Mouse (Mus musculus) ES-E14 (cell line): ENCODE results near the gene Itgb7. TPM values are rescaled to one million over a fixed set of nuclear protein-coding genes. Genes with fewer than 3 reads are reported as not detected.

Experiments used
- DNase-seq: peaks from one replicate; pipeline ENCODE4 v3.0.0-alpha.2; 2013; ENCODE audit warnings: low read depth, low spot score
- H3K27ac ChIP-seq: 2 replicates; pipeline ENCODE4 v1.5.1; 2012; ENCODE audit warnings: low read depth, mild to moderate bottlenecking, low read length, moderate library complexity, mixed read lengths; ENCODE audit not compliant: poor library complexity, insufficient read depth, severe bottlenecking
- H3K36me3 ChIP-seq: 2 replicates; pipeline ENCODE4 v1.6.1; 2012; ENCODE audit warnings: mild to moderate bottlenecking, low read length, moderate library complexity, mixed read lengths; ENCODE audit not compliant: control insufficient read depth, poor library complexity, insufficient read depth, severe bottlenecking
- H3K4me1 ChIP-seq, 2 experiments: fragments of 150-350 bp in 1 of 2; sonication (generic) in 1 of 2; 2 replicates each; pipeline ENCODE4 v1.6.1; 2012; ENCODE audit warnings: low read length in 2 of 2, mild to moderate bottlenecking in 1 of 2, mixed read lengths in 1 of 2; ENCODE audit not compliant: control insufficient read depth in 2 of 2, insufficient read depth in 2 of 2, poor library complexity in 1 of 2
- H3K4me3 ChIP-seq, 2 experiments: fragments of 150-350 bp in 1 of 2; sonication (generic) in 1 of 2; 2 replicates each; pipeline ENCODE4 v1.5.1; 2012; ENCODE audit warnings: low read length in 2 of 2, low read depth in 1 of 2, mild to moderate bottlenecking in 1 of 2, mixed read lengths in 1 of 2; ENCODE audit not compliant: insufficient read depth in 1 of 2, poor library complexity in 1 of 2, severe bottlenecking in 1 of 2
- H3K9ac ChIP-seq: 2 replicates; pipeline ENCODE4 v1.6.1; 2012; ENCODE audit warnings: low read depth, mild to moderate bottlenecking, low read length, mixed read lengths; ENCODE audit not compliant: poor library complexity, insufficient read depth, severe bottlenecking
- H3K9me3 ChIP-seq: fragments of 150-350 bp; sonication (generic); 2 replicates; pipeline ENCODE4 v1.6.1; 2012; ENCODE audit warnings: low read depth, mild to moderate bottlenecking, low read length; ENCODE audit not compliant: control insufficient read depth, insufficient read depth
- CHD2 ChIP-seq: IDR thresholded peaks from 2 replicates; pipeline ENCODE4 v1.6.1; 2014; ENCODE audit warnings: mild to moderate bottlenecking, low read depth, low read length, inconsistent platforms
- HCFC1 ChIP-seq: IDR thresholded peaks from 2 replicates; pipeline ENCODE4 v1.6.1; 2012; ENCODE audit warnings: low read length, inconsistent platforms, borderline replicate concordance; ENCODE audit not compliant: insufficient read depth
- MAFK ChIP-seq: IDR thresholded peaks from 2 replicates; pipeline ENCODE4 v1.6.1; 2014; ENCODE audit warnings: mild to moderate bottlenecking, low read depth, low read length, inconsistent platforms; ENCODE audit not compliant: insufficient read depth
- ZC3H11A ChIP-seq: IDR thresholded peaks from 2 replicates; pipeline ENCODE4 v1.6.1; 2012; ENCODE audit warnings: low read depth, mild to moderate bottlenecking, inconsistent platforms, low read length, borderline replicate concordance
- ZNF384 ChIP-seq: IDR thresholded peaks from 2 replicates; pipeline ENCODE4 v1.6.1; 2012; ENCODE audit warnings: low read depth, low read length, inconsistent platforms
- in situ Hi-C, 2 experiments: fragments of 600-800 bp; cut with MboI; formaldehyde crosslinking; loops; one replicate each; pipeline ENCODE4 v1.15.1; 2025; ENCODE audit warnings: low sequenced_read_pairs in 2 of 2, inconsistent platforms in 1 of 2; ENCODE audit not compliant: unreplicated experiment in 2 of 2
- total RNA-seq: library from RNA; depleted of rRNA; stranded (reverse); fragments of 300-350 nt; gene quantifications from 2 replicates; pipeline ENCODE4 v1.2.3, GENCODE M21; 2012

Itgb7 gene
- total RNA-seq, 1 experiment = 34.0 TPM

- H3K9ac ChIP-seq = no peak overlapping the region
- H3K4me3 ChIP-seq = no peak overlapping the region
- H3K27ac ChIP-seq = no peak overlapping the region
- no peak for DNase-seq
- H3K9me3 ChIP-seq = no peaks in the 10 kb centered on the region
- TF ChIP-seq CHD2 (no peak), MAFK (no peak), ZNF384 (no peak), HCFC1 (no peak), ZC3H11A (no peak)
- peaks cover 3 to 8% of the 10 kb centered on the region in 2 experiments; a peak in 3 of 4 replicates for H3K4me1 ChIP-seq
- H3K36me3 ChIP-seq = no peaks in the 10 kb centered on the region; the same call in 1 of the 2 replicates
- in situ Hi-C loops = no loop called here
These were observed 36.4 kb downstream of the Itgb7 start for GRCm38 (mm10) chr15:102195373-102195772.

DNA sequence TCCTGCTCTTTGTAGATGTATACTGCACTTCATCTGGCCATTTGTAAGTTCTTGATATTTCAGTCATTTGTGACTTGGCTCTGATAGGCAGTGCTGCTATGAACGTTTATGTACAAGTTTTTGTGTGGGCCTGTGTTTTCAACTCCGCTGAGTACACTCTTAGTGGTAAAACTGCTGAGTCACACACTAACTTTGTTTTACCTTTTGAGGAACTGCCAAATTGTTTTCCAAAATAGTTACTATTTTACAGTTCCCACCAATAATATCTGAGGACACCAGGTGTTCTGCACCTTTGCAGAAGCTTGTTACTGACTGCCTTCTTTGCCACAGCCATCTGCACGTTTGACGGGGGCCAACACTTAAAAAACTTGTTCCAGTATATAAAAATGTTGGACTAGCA lies 37.3 kb downstream of the Itgb7 start:
- peaks cover 4 to 14% of the 10 kb centered on the region in 2 experiments for H3K4me1 ChIP-seq
- no peak overlapping the region for H3K27ac ChIP-seq
- H3K9me3 ChIP-seq = no peaks in the 10 kb centered on the region
- no peak overlapping the region for H3K4me3 ChIP-seq
- DNase-seq = no peak
- H3K9ac ChIP-seq = no peak overlapping the region
- no peak for TF ChIP-seq HCFC1
- peak; percentile 43; the same call in 1 of the 2 replicates for TF ChIP-seq MAFK
- TF ChIP-seq ZC3H11A = no peak
- no peak for TF ChIP-seq CHD2
- TF ChIP-seq ZNF384 = no peak
- in situ Hi-C loops = no loop called here
- no peaks in the 10 kb centered on the region; the same call in 1 of the 2 replicates for H3K36me3 ChIP-seq

- no peaks in the 10 kb centered on the region for H3K9me3 ChIP-seq
- no peak overlapping the region for H3K4me3 ChIP-seq
- in situ Hi-C loops = no loop called here
- no peak for DNase-seq
- H3K27ac ChIP-seq = no peak overlapping the region
- no peak overlapping the region for H3K9ac ChIP-seq
- H3K4me1 ChIP-seq = peaks cover 7 to 21% of the 10 kb centered on the region in 2 experiments
- H3K36me3 ChIP-seq = no peaks in the 10 kb centered on the region
- TF ChIP-seq MAFK (no peak), CHD2 (no peak), ZNF384 (no peak), HCFC1 (no peak), ZC3H11A (no peak)
These were observed 38.1 kb downstream of the Itgb7 start for GRCm38 (mm10) chr15:102193652-102194051.

DNA sequence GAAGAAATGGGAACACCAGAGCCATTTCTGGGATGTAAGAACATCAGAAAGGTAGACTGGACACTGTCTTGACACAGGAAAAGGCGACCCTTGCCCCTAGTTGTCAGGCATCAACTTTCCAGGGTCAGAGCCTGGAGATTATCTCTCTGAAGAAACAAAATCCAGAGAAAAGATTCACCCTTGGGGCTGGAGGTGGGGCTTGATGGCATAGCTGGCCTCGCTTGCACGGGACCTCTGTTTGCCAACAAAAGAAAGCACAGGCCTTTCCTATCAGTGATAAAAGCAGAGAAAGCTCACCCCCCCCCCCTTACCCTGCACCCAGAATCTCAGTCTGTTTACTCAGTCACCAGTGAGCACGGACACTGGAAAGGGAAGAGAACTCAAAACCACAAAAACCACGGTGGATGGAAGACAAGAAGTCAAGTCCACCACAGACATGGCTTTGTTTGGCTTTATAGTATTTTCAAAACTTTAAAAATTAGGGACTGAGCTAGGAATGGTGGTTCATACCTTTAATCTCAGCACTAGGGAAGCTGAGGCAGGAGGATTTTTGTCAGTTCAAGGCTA lies 38.8 kb downstream of the Itgb7 start:
- Histone ChIP-seq H3K9me3 (no peaks in the 10 kb centered on the region), H3K9ac (no peak overlapping the region), H3K4me3 (no peak overlapping the region), H3K36me3 (no peaks in the 10 kb centered on the region; the same call in 1 of the 2 replicates), H3K27ac (no peak overlapping the region), H3K4me1 (peaks cover 11 to 25% of the 10 kb centered on the region in 2 experiments)
- no peak for TF ChIP-seq ZC3H11A
- TF ChIP-seq CHD2 = no peak
- no peak for TF ChIP-seq ZNF384
- TF ChIP-seq MAFK = no peak
- no peak for TF ChIP-seq HCFC1
- in situ Hi-C loops = no loop called here
- no peak for DNase-seq
